Comparison of ENCODE assay signal across 8 mouse cellular contexts in the genomic region with DNA sequence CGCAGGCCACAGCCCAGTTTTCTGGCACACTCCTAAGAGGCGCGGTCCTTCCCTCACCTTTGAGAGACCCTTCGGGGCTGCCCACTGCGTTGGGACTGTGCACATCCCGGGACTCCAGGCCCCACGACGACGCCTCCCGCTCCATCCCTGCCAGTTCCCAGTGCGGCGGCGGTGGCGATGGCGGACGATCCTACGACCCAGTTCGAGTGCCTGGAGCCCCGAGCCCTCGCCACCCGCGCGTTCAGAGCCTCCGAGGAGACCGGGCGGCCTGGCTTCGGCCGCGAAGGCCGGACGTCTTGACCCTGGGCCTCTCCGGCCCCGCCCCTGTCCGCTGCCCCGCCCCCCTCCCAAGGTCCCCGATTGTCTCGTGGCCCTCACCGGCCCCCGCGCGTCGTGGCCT. TPM values are rescaled to one million over a fixed set of nuclear protein-coding genes. Genes with fewer than 3 reads are reported as not detected.
DNase-seq lines count a peak whose midpoint lies in the region; ATAC-seq and TF ChIP-seq lines count a peak whose summit lies in the region.

No protein-coding gene starts in this region.

- peaks cover 5% of the 10 kb centered on the region; the same call in 1 of the 2 replicates for H3K79me2 ChIP-seq in MEL (ENCODE audit: control insufficient read depth, insufficient read depth, low read length, poor library complexity)

- no peak for TF ChIP-seq EP300 in MEL (IDR thresholded peaks at IDR 0.05; ENCODE audit: low read depth in 1 of 2, low read length in 2 of 2)
- TF ChIP-seq EP300 in lung, postnatal 0 days (IDR thresholded peaks at IDR 0.05): no peak

- H3K4me2 ChIP-seq in embryonic facial prominence, embryonic 13.5 days: peak overlapping the region; percentile 79
- H3K4me2 ChIP-seq in intestine, postnatal 0 days (replicated peaks; ENCODE audit: low read depth): peak overlapping the region; percentile 84
- H3K4me2 ChIP-seq in lung, postnatal 0 days (replicated peaks; ENCODE audit: low read depth, low read length): peak overlapping the region; percentile 78

- H3K4me1 ChIP-seq in MEL (ENCODE audit: control insufficient read depth in 1 of 2, insufficient read depth in 2 of 2, low read length in 2 of 2): peaks cover 5 to 9% of the 10 kb centered on the region in 2 experiments; a peak in 3 of 4 replicates
- H3K4me1 ChIP-seq in embryonic facial prominence, embryonic 13.5 days: peaks cover 22% of the 10 kb centered on the region
- H3K4me1 ChIP-seq in intestine, postnatal 0 days (replicated peaks; ENCODE audit: control insufficient read depth, insufficient read depth, low read length): peaks cover 2% of the 10 kb centered on the region; the same call in 1 of the 2 replicates
- no peaks in the 10 kb centered on the region; the same call in 1 of the 2 replicates for H3K4me1 ChIP-seq in lung, postnatal 0 days (ENCODE audit: insufficient read depth, low read depth, low read length)

- under 1% methylated on average over 42 of the region's 42 CpGs for WGBS in embryonic facial prominence, embryonic 13.5 days
- WGBS in intestine, postnatal 0 days: under 1% methylated on average over 41 of the region's 42 CpGs
- under 1% methylated on average over 29 of the region's 42 CpGs for WGBS in lung, postnatal 0 days

- 0 out of 2 replicates have a peak overlapping the region, but pooled peaks have one; percentile 33 for H3K27ac ChIP-seq in MEL (ENCODE audit: control insufficient read depth, low read depth, low read length)
- H3K27ac ChIP-seq in embryonic facial prominence, embryonic 13.5 days: peak overlapping the region; percentile 90
- peak overlapping the region; percentile 99 for H3K27ac ChIP-seq in intestine, postnatal 0 days (ENCODE audit: low read depth, low read length)
- H3K27ac ChIP-seq in lung, postnatal 0 days (ENCODE audit: low read length): peak overlapping the region; percentile 97

- no peaks in the 10 kb centered on the region for H3K9me3 ChIP-seq in MEL (replicated peaks; ENCODE audit: insufficient read depth, low read length)
- H3K9me3 ChIP-seq in embryonic facial prominence, embryonic 13.5 days: no peaks in the 10 kb centered on the region
- no peaks in the 10 kb centered on the region for H3K9me3 ChIP-seq in intestine, postnatal 0 days (ENCODE audit: control insufficient read depth)
- H3K9me3 ChIP-seq in lung, postnatal 0 days (ENCODE audit: low read length): no peaks in the 10 kb centered on the region

- no peaks in the 10 kb centered on the region for H3K27me3 ChIP-seq in MEL (ENCODE audit: control insufficient read depth in 1 of 2, insufficient read depth in 2 of 2, low read length in 2 of 2)
- no peaks in the 10 kb centered on the region for H3K27me3 ChIP-seq in embryonic facial prominence, embryonic 13.5 days
- no peaks in the 10 kb centered on the region for H3K27me3 ChIP-seq in intestine, postnatal 0 days (replicated peaks; ENCODE audit: control insufficient read depth, insufficient read depth, low read length)
- H3K27me3 ChIP-seq in lung, postnatal 0 days (replicated peaks; ENCODE audit: insufficient read depth, low read length): no peaks in the 10 kb centered on the region

- no peak for TF ChIP-seq CTCF in MEL (IDR thresholded peaks at IDR 0.05 in 2 of 3, conservative IDR thresholded peaks at IDR 0.05 in 1 of 3; ENCODE audit: control insufficient read depth in 1 of 3, insufficient read depth in 1 of 3, low read depth in 2 of 3, low read length in 3 of 3, poor library complexity in 1 of 3, severe bottlenecking in 1 of 3)
- TF ChIP-seq CTCF in intestine, postnatal 0 days (IDR thresholded peaks at IDR 0.05; ENCODE audit: low read depth): no peak
- TF ChIP-seq CTCF in lung, postnatal 0 days (IDR thresholded peaks at IDR 0.05): no peak

- DNase-seq in layer of hippocampus, adult 11-12 months (ENCODE audit: low spot score): peak; percentile 35
- no peak for DNase-seq in layer of hippocampus, postnatal 25 days (ENCODE audit: extremely low spot score in 1 of 2, low spot score in 1 of 2)
- DNase-seq in MEL (ENCODE audit: low read depth, low spot score): no peak
- peak; percentile 55 for DNase-seq in lung, postnatal 0 days (ENCODE audit: low spot score)
- DNase-seq in right cerebral cortex, postnatal 14 days: peak; percentile 52
- DNase-seq in T-cell, adult 2 months (ENCODE audit: low spot score): no peak

- 0 out of 4 replicates have a peak, but pooled peaks cover 0 to 3% of the 10 kb centered on the region in 2 experiments for H3K36me3 ChIP-seq in MEL (ENCODE audit: control insufficient read depth in 1 of 2, insufficient read depth in 2 of 2, low read length in 2 of 2)
- peaks cover 30% of the 10 kb centered on the region for H3K36me3 ChIP-seq in embryonic facial prominence, embryonic 13.5 days
- H3K36me3 ChIP-seq in intestine, postnatal 0 days (ENCODE audit: control insufficient read depth, insufficient read depth): peaks cover 8% of the 10 kb centered on the region; the same call in 1 of the 2 replicates
- H3K36me3 ChIP-seq in lung, postnatal 0 days (ENCODE audit: insufficient read depth, low read length): 0 out of 2 replicates have a peak, but pooled peaks cover 4% of the 10 kb centered on the region

- H3K4me3 ChIP-seq in MEL (ENCODE audit: control insufficient read depth in 1 of 2, insufficient read depth in 1 of 2, low read depth in 2 of 2, low read length in 2 of 2): peak overlapping the region; percentile 63 to 97
- peak overlapping the region; percentile 94 for H3K4me3 ChIP-seq in embryonic facial prominence, embryonic 13.5 days
- H3K4me3 ChIP-seq in intestine, postnatal 0 days (ENCODE audit: low read depth, low read length): peak overlapping the region; percentile 75
- H3K4me3 ChIP-seq in lung, postnatal 0 days (ENCODE audit: low read depth, low read length): peak overlapping the region; percentile 88

- TF ChIP-seq RAD21 in MEL (IDR thresholded peaks at IDR 0.05; ENCODE audit: low read depth, low read length): no peak

- H3K9ac ChIP-seq in MEL (ENCODE audit: control insufficient read depth, low read depth, low read length, poor library complexity, severe bottlenecking): peak overlapping the region; percentile 72
- peak overlapping the region; percentile 95 for H3K9ac ChIP-seq in embryonic facial prominence, embryonic 13.5 days
- peak overlapping the region; percentile 85 for H3K9ac ChIP-seq in intestine, postnatal 0 days (ENCODE audit: low read depth, low read length)
- H3K9ac ChIP-seq in lung, postnatal 0 days (replicated peaks; ENCODE audit: low read depth): peak overlapping the region; percentile 83

- ATAC-seq in embryonic facial prominence, embryonic 13.5 days (ENCODE audit: insufficient number of reproducible peaks, insufficient read depth, low FRiP score, low TSS enrichment, low read depth): no peak
- peak; percentile 41 for ATAC-seq in intestine, postnatal 0 days
- peak; percentile 60 for ATAC-seq in lung, postnatal 0 days

- TF ChIP-seq POLR2A in MEL (IDR thresholded peaks at IDR 0.05; ENCODE audit: control insufficient read depth in 1 of 2, insufficient read depth in 1 of 2, low read depth in 1 of 2, low read length in 2 of 2, poor library complexity in 1 of 2): no peak

RNA-seq across cellular contexts. Expression of gene Zfp768, which starts 0.3 kb away (rescaled TPM):
- total RNA-seq in layer of hippocampus, postnatal 25 days (2021): 10 to 100 TPM; 11.5 to 11.8 TPM
- 4.3 and 5.4 TPM in 2 replicates for total RNA-seq in MEL (2012; rRNA removed)
- polyA plus RNA-seq in MEL (2012; ENCODE audit: insufficient read depth in 1 of 2, insufficient read length in 2 of 2, low read depth in 1 of 2, low replicate concordance in 2 of 2, missing spikeins in 1 of 2): 10 to 100 TPM in 1 of 2 experiments, not detected in 1; 12.0 TPM
- 16.1 and 18.1 TPM in 2 replicates for polyA plus RNA-seq in embryonic facial prominence, embryonic 13.5 days (2015; fragmentation: Nextera tagmentation; extraction: Ambion mirVana)
- 16.3 and 18.0 TPM in 2 replicates for polyA plus RNA-seq in intestine, postnatal 0 days (2015; fragmentation: Nextera tagmentation; extraction: Ambion mirVana)
- 12.5 and 12.8 TPM in 2 replicates for polyA plus RNA-seq in lung, postnatal 0 days (2015; fragmentation: Nextera tagmentation; extraction: Ambion mirVana)

RNA-seq across cellular contexts. Expression of gene Zfp747, which starts 30.8 kb away (rescaled TPM):
- total RNA-seq in layer of hippocampus, postnatal 25 days (2021): 1 to 10 TPM; 6.0 to 6.3 TPM
- 6.9 and 7.5 TPM in 2 replicates for total RNA-seq in MEL (2012; rRNA removed)
- 1 to 10 TPM in 1 of 2 experiments, not detected in 1; 6.2 TPM for polyA plus RNA-seq in MEL (2012; ENCODE audit: insufficient read depth in 1 of 2, insufficient read length in 2 of 2, low read depth in 1 of 2, low replicate concordance in 2 of 2, missing spikeins in 1 of 2)
- polyA plus RNA-seq in embryonic facial prominence, embryonic 13.5 days (2015; fragmentation: Nextera tagmentation; extraction: Ambion mirVana): 9.4 and 10.5 TPM in 2 replicates
- 7.3 and 9.0 TPM in 2 replicates for polyA plus RNA-seq in intestine, postnatal 0 days (2015; fragmentation: Nextera tagmentation; extraction: Ambion mirVana)
- 7.3 and 7.9 TPM in 2 replicates for polyA plus RNA-seq in lung, postnatal 0 days (2015; fragmentation: Nextera tagmentation; extraction: Ambion mirVana)

RNA-seq across cellular contexts. Expression of gene 9130019O22Rik, which starts 41.9 kb away (rescaled TPM):
- total RNA-seq in layer of hippocampus, postnatal 25 days (2021): 1 to 10 TPM; 3.9 to 4.0 TPM
- total RNA-seq in MEL (2012; rRNA removed): 1.4 and 2.1 TPM in 2 replicates
- 1 to 10 TPM in 1 of 2 experiments, not detected in 1; 1.5 TPM for polyA plus RNA-seq in MEL (2012; ENCODE audit: insufficient read depth in 1 of 2, insufficient read length in 2 of 2, low read depth in 1 of 2, low replicate concordance in 2 of 2, missing spikeins in 1 of 2)
- polyA plus RNA-seq in embryonic facial prominence, embryonic 13.5 days (2015; fragmentation: Nextera tagmentation; extraction: Ambion mirVana): 5.6 and 5.9 TPM in 2 replicates
- polyA plus RNA-seq in intestine, postnatal 0 days (2015; fragmentation: Nextera tagmentation; extraction: Ambion mirVana): 4.7 and 5.8 TPM in 2 replicates
- polyA plus RNA-seq in lung, postnatal 0 days (2015; fragmentation: Nextera tagmentation; extraction: Ambion mirVana): 4.7 and 5.4 TPM in 2 replicates

RNA-seq across cellular contexts. Expression of gene E430018J23Rik, which starts 48.3 kb away (rescaled TPM):
- 1 to 10 TPM; 7.9 to 9.0 TPM for total RNA-seq in layer of hippocampus, postnatal 25 days (2021)
- 2.3 and 2.5 TPM in 2 replicates for total RNA-seq in MEL (2012; rRNA removed)
- polyA plus RNA-seq in MEL (2012; ENCODE audit: insufficient read depth in 1 of 2, insufficient read length in 2 of 2, low read depth in 1 of 2, low replicate concordance in 2 of 2, missing spikeins in 1 of 2): 1 to 10 TPM in 1 of 2 experiments, not detected in 1; 2.1 TPM
- polyA plus RNA-seq in embryonic facial prominence, embryonic 13.5 days (2015; fragmentation: Nextera tagmentation; extraction: Ambion mirVana): 6.4 and 7.2 TPM in 2 replicates
- polyA plus RNA-seq in intestine, postnatal 0 days (2015; fragmentation: Nextera tagmentation; extraction: Ambion mirVana): 6.8 and 8.0 TPM in 2 replicates
- 3.7 and 4.6 TPM in 2 replicates for polyA plus RNA-seq in lung, postnatal 0 days (2015; fragmentation: Nextera tagmentation; extraction: Ambion mirVana)

RNA-seq across cellular contexts. Expression of gene Itgal, which starts 49.0 kb away (rescaled TPM):
- under 1 TPM; 0.20 to 0.26 TPM for total RNA-seq in layer of hippocampus, postnatal 25 days (2021)
- 0.92 and 1.3 TPM in 2 replicates for total RNA-seq in MEL (2012; rRNA removed)
- 1 to 10 TPM in 1 of 2 experiments, not detected in 1; 9.7 TPM for polyA plus RNA-seq in MEL (2012; ENCODE audit: insufficient read depth in 1 of 2, insufficient read length in 2 of 2, low read depth in 1 of 2, low replicate concordance in 2 of 2, missing spikeins in 1 of 2)
- polyA plus RNA-seq in embryonic facial prominence, embryonic 13.5 days (2015; fragmentation: Nextera tagmentation; extraction: Ambion mirVana): 0.52 and 1.1 TPM in 2 replicates
- polyA plus RNA-seq in intestine, postnatal 0 days (2015; fragmentation: Nextera tagmentation; extraction: Ambion mirVana): 0.69 and 0.87 TPM in 2 replicates
- 3.7 and 3.8 TPM in 2 replicates for polyA plus RNA-seq in lung, postnatal 0 days (2015; fragmentation: Nextera tagmentation; extraction: Ambion mirVana)

Comparison
In these comparisons a context has a peak if more than half of its experiments do, and no peak if none do; other contexts are left out.
1. DNase-seq: peak in layer of hippocampus, adult 11-12 months (single experiment), lung, postnatal 0 days (single experiment) and right cerebral cortex, postnatal 14 days (single experiment); none in layer of hippocampus, postnatal 25 days (0 of 2), MEL (single experiment) and T-cell, adult 2 months (single experiment).
2. H3K27ac ChIP-seq: peak in every context shown above with its lines; median percentile 99 in intestine, postnatal 0 days; 97 in lung, postnatal 0 days; 90 in embryonic facial prominence, embryonic 13.5 days; 33 in MEL.
3. Peak in every context shown above with its lines, with median percentiles within 50 percentile points of each other: H3K4me3 ChIP-seq, H3K9ac ChIP-seq and H3K4me2 ChIP-seq.